Mouse (Mus musculus): ENCODE results near the gene Srrm2. TPM values are rescaled to one million over a fixed set of nuclear protein-coding genes. Genes with fewer than 3 reads are reported as not detected.
"Not testable (repeated sequence)": the region's sequence is repeated elsewhere in the genome, so short reads cannot be mapped to it uniquely, and the experiment has no call there.

Srrm2 gene
- polyA plus RNA-seq, 1 experiment from 2014 or later = 228 TPM

DNA sequence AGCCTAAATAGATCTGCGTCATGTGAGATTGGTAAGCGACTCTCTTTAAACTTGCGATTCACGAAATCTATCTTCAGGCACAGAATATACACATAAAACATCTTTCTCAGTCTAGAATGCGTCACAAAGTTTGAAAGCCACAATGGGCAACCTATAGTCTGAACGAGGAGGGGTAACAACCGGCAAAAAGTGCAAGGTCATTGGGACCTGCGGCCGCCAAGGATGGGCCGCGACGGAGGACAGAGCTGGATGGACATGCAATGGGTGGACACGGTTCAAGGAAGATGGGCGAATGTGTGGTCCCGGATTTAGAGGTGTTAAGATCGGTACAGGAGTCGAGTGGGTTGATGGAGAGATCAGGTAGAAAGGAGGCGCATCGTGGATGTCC, 19.4 kb upstream of the Srrm2 start:
- DNase-seq (peak; percentile 32), ATAC-seq (ENCODE audit: low read depth) (peak; percentile 22; the same call in 1 of the 2 replicates)
- Histone ChIP-seq H3K4me2 (peak overlapping the region; percentile 93), H3K9me3 (replicated peaks) (no peaks in the 10 kb centered on the region), H3K4me3 (replicated peaks) (peak overlapping the region; percentile 96), H3K4me1 (replicated peaks) (peaks cover 25% of the 10 kb centered on the region), H3K36me3 (no peaks in the 10 kb centered on the region), H3K9ac (peak overlapping the region; percentile 96), H3K27ac (peak overlapping the region; percentile 77), H3K27me3 (no peaks in the 10 kb centered on the region)
- 2% methylated on average over 19 of the region's 19 CpGs for WGBS (ENCODE audit: insufficient replicate concordance)

- ATAC-seq (ENCODE audit: low read depth) (peak; percentile 97), DNase-seq (peak; percentile 94)
- H3K9me3 ChIP-seq (replicated peaks) = no peaks in the 10 kb centered on the region
- peak within 1 kb of the TSS; percentile 96 for H3K9ac ChIP-seq
- H3K27me3 ChIP-seq = no peaks in the 10 kb centered on the region
- peaks cover 25% of the 10 kb centered on the region for H3K4me1 ChIP-seq (replicated peaks)
- peak within 1 kb of the TSS; percentile 96 for H3K4me3 ChIP-seq (replicated peaks)
- H3K27ac ChIP-seq = peak within 1 kb of the TSS; percentile 77
- H3K36me3 ChIP-seq = no peaks in the 10 kb centered on the region
- 3% methylated on average over 57 of the region's 58 CpGs for whole genome bisulfite sequencing (ENCODE audit: insufficient replicate concordance)
- peak within 1 kb of the TSS; percentile 93 for H3K4me2 ChIP-seq
These were observed 18.8 kb upstream of the Srrm2 start, which contains the start of gene Flywch1 for GRCm38 (mm10) chr17:23771284-23772218. TSS of gene Flywch1 (minus strand) at chr17:23771602.

DNA sequence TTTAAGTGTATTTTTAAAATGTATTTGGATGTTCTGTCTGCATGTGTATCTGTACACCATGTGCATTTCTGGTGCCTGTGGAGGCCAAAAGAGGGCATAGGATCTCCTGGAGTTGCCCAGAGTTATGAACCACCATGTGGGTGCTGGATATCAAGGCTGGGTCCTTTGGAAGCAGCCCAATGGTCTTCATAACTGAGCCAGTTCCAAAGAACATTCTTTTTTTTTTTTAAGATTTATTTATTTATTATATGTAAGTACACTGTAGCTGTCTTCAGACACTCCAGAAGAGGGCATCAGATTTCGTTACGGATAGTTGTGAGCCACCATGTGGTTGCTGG, 18.1 kb upstream of the Srrm2 start:
- Histone ChIP-seq H3K4me1 (replicated peaks) (peaks cover 25% of the 10 kb centered on the region), H3K4me2 (peak overlapping the region; percentile 93; the same call in 1 of the 2 replicates)
- H3K9ac ChIP-seq; H3K27me3 ChIP-seq; ATAC-seq (ENCODE audit: low read depth); H3K27ac ChIP-seq; H3K4me3 ChIP-seq (replicated peaks); H3K9me3 ChIP-seq (replicated peaks); DNase-seq; H3K36me3 ChIP-seq: not testable (repeated sequence)
- 62% methylated on average over 2 of the region's 2 CpGs for WGBS (ENCODE audit: insufficient replicate concordance)

DNA sequence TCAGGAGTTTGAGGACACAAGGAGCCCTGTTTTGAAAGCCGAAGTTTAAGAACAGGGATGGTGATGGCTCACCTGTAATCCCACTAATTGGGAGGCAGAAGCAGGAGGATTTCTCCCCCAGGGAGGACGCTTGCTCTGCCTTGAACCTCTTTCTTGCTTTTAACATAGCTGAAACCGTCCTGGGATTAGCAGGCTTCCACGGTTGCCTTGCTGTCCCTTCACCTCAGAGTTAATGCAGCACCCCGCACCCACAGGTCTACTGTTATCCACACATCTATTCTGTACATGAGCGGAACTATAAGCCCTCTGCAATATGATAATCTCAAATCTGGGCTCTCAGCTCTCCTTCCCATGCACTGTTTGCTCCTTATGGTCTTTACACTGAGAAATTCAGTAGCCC, 16.7 kb upstream of the Srrm2 start:
- Histone ChIP-seq H3K9me3 (replicated peaks) (no peaks in the 10 kb centered on the region), H3K4me1 (replicated peaks) (peaks cover 25% of the 10 kb centered on the region), H3K9ac (no peak overlapping the region), H3K4me2 (no peak overlapping the region), H3K27me3 (no peaks in the 10 kb centered on the region), H3K27ac (no peak overlapping the region), H3K4me3 (replicated peaks) (no peak overlapping the region), H3K36me3 (no peaks in the 10 kb centered on the region)
- DNase-seq = no peak
- 56% methylated on average over 6 of the region's 6 CpGs for WGBS (ENCODE audit: insufficient replicate concordance)
- ATAC-seq (ENCODE audit: low read depth) = no peak

- Histone ChIP-seq H3K36me3 (no peaks in the 10 kb centered on the region), H3K4me2 (no peak overlapping the region), H3K27ac (no peak overlapping the region), H3K27me3 (no peaks in the 10 kb centered on the region), H3K4me3 (replicated peaks) (no peak overlapping the region), H3K9me3 (replicated peaks) (no peaks in the 10 kb centered on the region), H3K4me1 (replicated peaks) (peaks cover 25% of the 10 kb centered on the region), H3K9ac (no peak overlapping the region)
- DNase-seq (peak; percentile 36), ATAC-seq (ENCODE audit: low read depth) (peak; percentile 29)
- 4% methylated on average over 12 of the region's 12 CpGs for WGBS (ENCODE audit: insufficient replicate concordance)
These were observed 16.2 kb upstream of the Srrm2 start for GRCm38 (mm10) chr17:23774090-23774489.

- H3K9me3 ChIP-seq (replicated peaks) = no peaks in the 10 kb centered on the region
- no peaks in the 10 kb centered on the region for H3K36me3 ChIP-seq
- no peak overlapping the region for H3K4me3 ChIP-seq (replicated peaks)
- H3K4me1 ChIP-seq (replicated peaks) = peaks cover 11% of the 10 kb centered on the region
- H3K9ac ChIP-seq = no peak overlapping the region
- H3K4me2 ChIP-seq = no peak overlapping the region
- ATAC-seq (ENCODE audit: low read depth) = no peak
- no peak for DNase-seq
- 0 out of 2 replicates have a peak, but pooled peaks cover 4% of the 10 kb centered on the region for H3K27me3 ChIP-seq
- WGBS (ENCODE audit: insufficient replicate concordance) = 75% methylated on average over 10 of the region's 10 CpGs
- H3K27ac ChIP-seq = no peak overlapping the region
These were observed 14.1 kb upstream of the Srrm2 start for GRCm38 (mm10) chr17:23776216-23776615.

GRCm38 (mm10) chr17:23777141-23777540, 13.2 kb upstream of the Srrm2 start:
- 61% methylated on average over 2 of the region's 2 CpGs for WGBS (ENCODE audit: insufficient replicate concordance)
- no peak overlapping the region for H3K4me2 ChIP-seq
- no peak overlapping the region for H3K9ac ChIP-seq
- H3K4me1 ChIP-seq (replicated peaks) = peaks cover 5% of the 10 kb centered on the region
- no peak overlapping the region for H3K4me3 ChIP-seq (replicated peaks)
- no peak for ATAC-seq (ENCODE audit: low read depth)
- no peaks in the 10 kb centered on the region for H3K36me3 ChIP-seq
- H3K27me3 ChIP-seq = 0 out of 2 replicates have a peak, but pooled peaks cover 4% of the 10 kb centered on the region
- DNase-seq = no peak
- no peaks in the 10 kb centered on the region for H3K9me3 ChIP-seq (replicated peaks)
- no peak overlapping the region for H3K27ac ChIP-seq

GRCm38 (mm10) chr17:23778447-23778846, 11.9 kb upstream of the Srrm2 start:
- 44% methylated on average over 2 of the region's 2 CpGs for WGBS (ENCODE audit: insufficient replicate concordance)
- no peak for ATAC-seq (ENCODE audit: low read depth)

DNA sequence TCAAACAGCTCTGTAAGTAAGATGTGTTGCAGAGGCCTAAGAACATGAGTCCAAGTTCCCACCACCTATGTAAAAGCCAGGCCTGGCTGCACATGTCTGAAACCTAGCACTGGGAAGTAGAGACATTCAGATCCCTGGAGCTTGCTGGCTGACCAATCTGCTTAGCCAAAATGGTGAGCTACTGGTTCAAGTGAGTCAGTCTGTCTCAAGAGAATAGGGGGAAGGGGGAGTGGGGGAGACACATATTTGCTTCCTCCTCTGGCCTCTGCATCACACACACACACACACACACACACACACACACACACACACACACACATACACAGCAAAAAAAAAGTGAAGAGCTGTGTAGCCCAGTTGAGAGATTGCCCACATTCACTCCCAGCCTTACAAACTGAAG, 7.0 kb upstream of the Srrm2 start:
- ATAC-seq (ENCODE audit: low read depth) (no peak), DNase-seq (no peak)
- Histone ChIP-seq H3K4me3 (replicated peaks) (no peak overlapping the region), H3K9me3 (replicated peaks) (no peaks in the 10 kb centered on the region), H3K4me2 (no peak overlapping the region), H3K27me3 (peaks cover 11% of the 10 kb centered on the region; the same call in 1 of the 2 replicates), H3K27ac (no peak overlapping the region), H3K9ac (no peak overlapping the region), H3K36me3 (no peaks in the 10 kb centered on the region), H3K4me1 (replicated peaks) (peaks cover 15% of the 10 kb centered on the region)

More at GRCm38 (mm10) chr17:23778447-23778846, 11.9 kb upstream of the Srrm2 start:
- 0 out of 2 replicates have a peak, but pooled peaks cover 4% of the 10 kb centered on the region for H3K27me3 ChIP-seq
- no peak overlapping the region for H3K4me2 ChIP-seq
- H3K4me1 ChIP-seq (replicated peaks) = peaks cover 5% of the 10 kb centered on the region
- no peak overlapping the region for H3K4me3 ChIP-seq (replicated peaks)
- no peak overlapping the region for H3K27ac ChIP-seq
- H3K9me3 ChIP-seq (replicated peaks) = no peaks in the 10 kb centered on the region
- no peak for DNase-seq
- no peaks in the 10 kb centered on the region for H3K36me3 ChIP-seq
- no peak overlapping the region for H3K9ac ChIP-seq

- Histone ChIP-seq H3K9ac (peak within 1 kb of the TSS; percentile 72), H3K27me3 (peaks cover 9% of the 10 kb centered on the region; the same call in 1 of the 2 replicates), H3K36me3 (no peaks in the 10 kb centered on the region), H3K27ac (no peak within 1 kb of the TSS), H3K4me1 (replicated peaks) (peaks cover 34% of the 10 kb centered on the region), H3K4me3 (replicated peaks) (peak within 1 kb of the TSS; percentile 65), H3K9me3 (replicated peaks) (no peaks in the 10 kb centered on the region), H3K4me2 (peak within 1 kb of the TSS; percentile 95)
- DNase-seq = peak; percentile 72
- WGBS (ENCODE audit: insufficient replicate concordance) = 7% methylated on average over 43 of the region's 43 CpGs
- ATAC-seq (ENCODE audit: low read depth) = peak; percentile 75
These were observed 4.5 kb upstream of the Srrm2 start, which contains the start of gene Flywch2 for GRCm38 (mm10) chr17:23785561-23786471. TSS of gene Flywch2 (minus strand) at chr17:23786081.

DNA sequence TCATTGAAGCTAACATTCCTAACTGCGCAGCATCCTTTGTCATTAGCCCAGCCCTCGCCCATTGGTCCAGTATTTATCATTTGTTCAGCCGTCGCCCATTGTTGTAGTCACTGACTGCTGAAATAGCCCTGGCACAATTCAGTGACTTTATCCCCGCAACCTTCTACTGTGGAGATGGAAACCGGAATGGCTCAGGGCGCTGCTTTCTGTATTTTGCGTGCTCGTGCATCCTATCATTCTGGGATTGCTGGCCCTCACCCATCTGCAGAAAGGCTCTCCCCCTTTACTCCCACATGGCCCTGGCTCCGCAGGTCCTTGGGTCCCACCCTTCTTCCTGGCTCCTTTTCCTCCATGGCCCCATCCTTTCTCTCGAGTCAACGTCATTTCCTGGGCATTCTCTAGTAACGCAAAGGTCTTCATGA, 3.8 kb upstream of the Srrm2 start:
- ATAC-seq (ENCODE audit: low read depth) = no peak
- Histone ChIP-seq H3K27ac (no peak overlapping the region), H3K27me3 (peaks cover 7% of the 10 kb centered on the region; the same call in 1 of the 2 replicates), H3K4me2 (peak overlapping the region; percentile 95), H3K9me3 (replicated peaks) (no peaks in the 10 kb centered on the region), H3K4me3 (replicated peaks) (peak overlapping the region; percentile 65), H3K4me1 (replicated peaks) (peaks cover 40% of the 10 kb centered on the region), H3K36me3 (no peaks in the 10 kb centered on the region), H3K9ac (peak overlapping the region; percentile 72; the same call in 1 of the 2 replicates)
- WGBS (ENCODE audit: insufficient replicate concordance) = 35% methylated on average over 13 of the region's 13 CpGs
- no peak for DNase-seq

Data from liver, embryonic 13.5 days (tissue).